25 mouse cellular contexts compared by ENCODE assay signal in the genomic region with DNA sequence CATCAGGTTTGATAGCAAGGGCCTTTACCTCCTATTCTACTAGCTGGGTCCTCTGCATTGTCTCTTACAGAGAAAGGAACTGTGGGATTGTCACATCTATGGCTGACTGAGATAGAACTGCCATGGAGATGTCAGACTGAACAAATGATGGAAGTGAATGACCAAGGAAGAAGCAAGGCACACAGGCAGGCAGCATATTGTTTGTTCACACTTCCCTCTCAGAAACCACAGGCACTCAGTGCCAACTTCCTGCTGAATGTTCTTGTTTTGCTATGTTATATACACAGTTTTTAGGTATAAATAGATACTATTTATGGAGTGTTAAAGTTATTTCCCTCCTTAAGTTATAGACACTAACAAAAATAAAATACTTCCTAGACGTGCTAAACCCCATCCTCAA. TPM values are rescaled to one million over a fixed set of nuclear protein-coding genes. Genes with fewer than 3 reads are reported as not detected.
A peak's percentile ranks its signal among the peaks of the same experiment; 100 is the strongest.
DNase-seq lines count a peak whose midpoint lies in the region; ATAC-seq and TF ChIP-seq lines count a peak whose summit lies in the region.
"Had no signal": no experiment of that assay in that cellular context is flagged by ENCODE, and none has a peak within 500 bp of the region (broad histone marks: within the 10 kb centered on the region; RNA-seq: fewer than 3 reads in every experiment).

No protein-coding gene starts in this region.

- peak overlapping the region; percentile 59 for H3K27ac ChIP-seq in macrophage
- H3K27ac ChIP-seq in midbrain, embryonic 14.5 days (replicated peaks; ENCODE audit: low read depth, low read length): no peak overlapping the region
- H3K27ac ChIP-seq in midbrain, embryonic 15.5 days: no peak overlapping the region
- H3K27ac ChIP-seq: forebrain, embryonic 10.5 days; forebrain, embryonic 13.5 days; gastrocnemius, adult 2 months; heart, adult 2 months; heart, embryonic 10.5 days; hindbrain, embryonic 10.5 days; hindbrain, embryonic 13.5 days; intestine, embryonic 15.5 days had no signal

- H3K9ac ChIP-seq in midbrain, embryonic 14.5 days (replicated peaks; ENCODE audit: low read length): no peak overlapping the region
- H3K9ac ChIP-seq in midbrain, embryonic 15.5 days: no peak overlapping the region
- H3K9ac ChIP-seq: forebrain, embryonic 13.5 days; forebrain, postnatal 0 days; hindbrain, embryonic 13.5 days; intestine, embryonic 15.5 days had no signal

- H3K4me2 ChIP-seq in midbrain, embryonic 14.5 days (ENCODE audit: low read length): no peak overlapping the region
- H3K4me2 ChIP-seq in midbrain, embryonic 15.5 days: no peak overlapping the region
- H3K4me2 ChIP-seq: forebrain, embryonic 13.5 days; hindbrain, embryonic 13.5 days; intestine, embryonic 15.5 days had no signal

- DNase-seq in lung, postnatal 36 days: peak; percentile 47
- no peak for DNase-seq in lung, adult 2 months
- no peak for DNase-seq in midbrain, embryonic 14.5 days
- DNase-seq: adrenal gland, adult 8-10 months; adrenal gland, postnatal 25 days; cerebellum, adult 11 months; cerebellum, adult 2 months; cerebellum, adult 9-11 months; cerebellum, postnatal 36 days; forebrain, postnatal 0 days; gastrocnemius, adult 2 months; gastrocnemius, postnatal 14 days; heart, adult 2 months had no signal

- peaks cover 18% of the 10 kb centered on the region; the same call in 1 of the 2 replicates for H3K79me2 ChIP-seq in macrophage (ENCODE audit: inconsistent target)

- no peaks in the 10 kb centered on the region for H3K27me3 ChIP-seq in midbrain, embryonic 14.5 days (ENCODE audit: control insufficient read depth, insufficient read depth, low read length)
- no peaks in the 10 kb centered on the region for H3K27me3 ChIP-seq in midbrain, embryonic 15.5 days (replicated peaks)
- H3K27me3 ChIP-seq: forebrain, embryonic 13.5 days; hindbrain, embryonic 13.5 days; intestine, embryonic 15.5 days had no signal

- ATAC-seq in common myeloid progenitor, adult 5-6 weeks (replicated peaks; ENCODE audit: low read depth, poor library complexity, severe bottlenecking): peak; percentile 53
- no peak for ATAC-seq in cerebellum, adult (ENCODE audit: insufficient number of reproducible peaks, low FRiP score, low TSS enrichment)
- no peak for ATAC-seq in midbrain, embryonic 14.5 days (ENCODE audit: low FRiP score, low TSS enrichment)
- ATAC-seq in midbrain, embryonic 15.5 days (replicated peaks): no peak
- ATAC-seq: activated CD4-positive, CD25-positive, alpha-beta regulatory T cell, adult 4 months; forebrain, embryonic 13.5 days; forebrain, postnatal 0 days; hindbrain, embryonic 16.5 days; intestine, embryonic 15.5 days had no signal

- no peak for TF ChIP-seq POLR2A in lung, adult 2 months (IDR thresholded peaks at IDR 0.05; ENCODE audit: borderline replicate concordance, extremely low read depth, low read depth, low read length)

- peaks cover 4% of the 10 kb centered on the region; the same call in 1 of the 2 replicates for H3K4me1 ChIP-seq in lung, adult 2 months (ENCODE audit: control insufficient read depth, insufficient read depth, low read length)
- H3K4me1 ChIP-seq in midbrain, embryonic 14.5 days (ENCODE audit: control insufficient read depth, insufficient read depth, low read length): no peaks in the 10 kb centered on the region
- H3K4me1 ChIP-seq in midbrain, embryonic 15.5 days: no peaks in the 10 kb centered on the region
- H3K4me1 ChIP-seq: forebrain, embryonic 10.5 days; forebrain, embryonic 13.5 days; heart, embryonic 10.5 days; hindbrain, embryonic 10.5 days; hindbrain, embryonic 13.5 days; intestine, embryonic 15.5 days had no signal

- H3K9me3 ChIP-seq in midbrain, embryonic 14.5 days (ENCODE audit: control insufficient read depth, low read length): no peaks in the 10 kb centered on the region
- no peaks in the 10 kb centered on the region for H3K9me3 ChIP-seq in midbrain, embryonic 15.5 days
- H3K9me3 ChIP-seq: forebrain, embryonic 10.5 days; heart, embryonic 10.5 days; hindbrain, embryonic 13.5 days; intestine, embryonic 15.5 days had no signal

- H3K36me3 ChIP-seq in macrophage (ENCODE audit: inconsistent target): peaks cover 70% of the 10 kb centered on the region
- H3K36me3 ChIP-seq in midbrain, embryonic 14.5 days (ENCODE audit: control insufficient read depth, insufficient read depth, low read length): peaks cover 99% of the 10 kb centered on the region
- H3K36me3 ChIP-seq in midbrain, embryonic 15.5 days (replicated peaks): peaks cover 95% of the 10 kb centered on the region

- TF ChIP-seq CTCF in lung, adult 2 months (IDR thresholded peaks at IDR 0.05; ENCODE audit: insufficient read depth, low read length): no peak

- no peak overlapping the region for H3K4me3 ChIP-seq in lung, adult 2 months (replicated peaks; ENCODE audit: extremely low read depth, low read depth, low read length)
- no peak overlapping the region for H3K4me3 ChIP-seq in macrophage (ENCODE audit: inconsistent target)
- H3K4me3 ChIP-seq in midbrain, embryonic 14.5 days (replicated peaks; ENCODE audit: low read depth, low read length): no peak overlapping the region
- H3K4me3 ChIP-seq in midbrain, embryonic 15.5 days: no peak overlapping the region
- H3K4me3 ChIP-seq: forebrain, embryonic 10.5 days; forebrain, embryonic 13.5 days; gastrocnemius, adult 2 months; heart, adult 2 months; heart, embryonic 10.5 days; hindbrain, embryonic 10.5 days; hindbrain, embryonic 13.5 days; intestine, embryonic 15.5 days had no signal

- WGBS in lung, adult 2 months: 33% methylated on average over 1 of the region's 1 CpGs
- WGBS in macrophage (ENCODE audit: missing documents): 0% methylated on average over 1 of the region's 1 CpGs
- WGBS in midbrain, embryonic 14.5 days: 90% methylated on average over 1 of the region's 1 CpGs
- WGBS in midbrain, embryonic 15.5 days: 86% methylated on average over 1 of the region's 1 CpGs

RNA-seq across cellular contexts. Expression of a gene that starts 23.5 kb away (rescaled TPM):
- polyA plus RNA-seq in lung, adult 2 months (2012; rRNA removed): 54.0 and 77.1 TPM in 2 replicates
- total RNA-seq in common myeloid progenitor, adult 5-6 weeks (2017): 188 and 222 TPM in 2 replicates
- 100 to 1,000 TPM; 444 to 782 (median 601) TPM for total RNA-seq in macrophage (2018; cell fraction: chromatin; rRNA removed)
- total RNA-seq in macrophage (2018; cell fraction: cytosol; rRNA removed): 10 to 100 TPM; 37.5 to 67.0 (median 48.9) TPM
- 100 to 1,000 TPM; 209 to 450 (median 311) TPM for total RNA-seq in macrophage (2018; cell fraction: nucleus; rRNA removed)
- polyA plus RNA-seq in macrophage (2018): 48.8 to 74.7 TPM (median 61.8 TPM) in 3 replicates
- polyA plus RNA-seq in midbrain, embryonic 14.5 days (2014; fragmentation: Nextera tagmentation; extraction: Ambion mirVana): 190 and 241 TPM in 2 replicates
- 280 and 292 TPM in 2 replicates for polyA plus RNA-seq in midbrain, embryonic 15.5 days (2015; fragmentation: Nextera tagmentation; extraction: Ambion mirVana)

RNA-seq across cellular contexts. Expression of a gene that starts 37.0 kb away (rescaled TPM):
- polyA plus RNA-seq in lung, adult 2 months (2012; rRNA removed): 318 and 413 TPM in 2 replicates
- total RNA-seq in common myeloid progenitor, adult 5-6 weeks (2017): 0.23 TPM in 1 of 2 replicates, not detected in the other
- 10 to 100 TPM in 1 of 26 experiments, 1 to 10 TPM in 6, under 1 TPM in 5, not detected in 14; 0.20 to 10.5 (median 1.9) TPM for total RNA-seq in macrophage (2018; cell fraction: chromatin; rRNA removed)
- under 1 TPM in 12 of 26 experiments, not detected in 14; 0.06 to 0.38 (median 0.18) TPM for total RNA-seq in macrophage (2018; cell fraction: cytosol; rRNA removed)
- 1 to 10 TPM in 5 of 26 experiments, under 1 TPM in 6, not detected in 15; 0.18 to 2.8 (median 0.89) TPM for total RNA-seq in macrophage (2018; cell fraction: nucleus; rRNA removed)
- 0.08 to 0.93 TPM in 2 of 3 replicates, not detected in the other for polyA plus RNA-seq in macrophage (2018)
- 34.0 and 37.0 TPM in 2 replicates for polyA plus RNA-seq in midbrain, embryonic 14.5 days (2014; fragmentation: Nextera tagmentation; extraction: Ambion mirVana)
- 26.0 and 31.2 TPM in 2 replicates for polyA plus RNA-seq in midbrain, embryonic 15.5 days (2015; fragmentation: Nextera tagmentation; extraction: Ambion mirVana)
- polyA plus RNA-seq: activated CD4-positive, CD25-positive, alpha-beta regulatory T cell, adult 4 months had no signal

Comparison
In these comparisons a context has a peak if more than half of its experiments do, and no peak if none do; other contexts are left out.
1. RNA of a gene that starts 37.0 kb away (polyA plus RNA-seq): 318 to 413 TPM in lung, adult 2 months, 34.0 to 37.0 TPM in midbrain, embryonic 14.5 days and 26.0 to 31.2 TPM in midbrain, embryonic 15.5 days; 0.08 to 0.93 TPM in macrophage; every median in the first group is over 10 times any median in the second.